Mouse (Mus musculus) gastrocnemius, postnatal 36 days (tissue): ENCODE data around the gene Olfr1391. TPM values are rescaled to one million over a fixed set of nuclear protein-coding genes. Genes with fewer than 3 reads are reported as not detected.
"Not testable (repeated sequence)": the region's sequence is repeated elsewhere in the genome, so short reads cannot be mapped to it uniquely, and the experiment has no call there.

Source experiments
- DNase-seq, 2 experiments: peaks; one replicate each; pipeline ENCODE4 v3.0.0; 2022
- intact Hi-C: fragments of 180-260 bp; cut with DNase I; formaldehyde crosslinking; loops from one replicate; pipeline ENCODE4 v1.15.1; 2025
- long read RNA-seq, 2 experiments: library from polyadenylated mRNA; stranded (forward); transcript quantifications; one replicate each; pipeline ENCODE4 v2.0.0; 2021
- total RNA-seq, 2 experiments: library from RNA; stranded (reverse); gene quantifications; 2 replicates each; pipeline ENCODE4 v1.2.3; 2021

Olfr1391 gene
- total RNA-seq, result not detected
- long read RNA-seq, experiment 1, result 0 reads
- long read RNA-seq, experiment 2, result 0 reads

GRCm38 (mm10) chr11:49322442-49322841 lies at the start of gene Olfr1391:
TSS of gene Olfr1391 (plus strand) at chr11:49322742.
- no peak for DNase-seq
- intact Hi-C loops, result no loop called here

GRCm38 (mm10) chr11:49273834-49274519 lies 48.6 kb upstream of the Olfr1391 start:
- intact Hi-C loops, result loop anchor here (2.0 kb wide), 1 partner anchor 87 kb away; the partner anchor contains the start of gene Btnl9
- no peak for DNase-seq

GRCm38 (mm10) chr11:49278222-49278621 lies 44.3 kb upstream of the Olfr1391 start, which contains the start of gene Olfr1393:
TSS of gene Olfr1393 (plus strand) at chr11:49278304.
- intact Hi-C loops, result no loop called here
- DNase-seq, result no peak

GRCm38 (mm10) chr11:49284982-49285381 lies 37.6 kb upstream of the Olfr1391 start, which contains the start of gene Olfr1392:
TSS of gene Olfr1392 (plus strand) at chr11:49285282.
- DNase-seq, intact Hi-C loops: not testable (repeated sequence)

- intact Hi-C loops, result no loop called here
- no peak for DNase-seq
Observed at GRCm38 (mm10) chr11:49287251-49287650, 35.3 kb upstream of the Olfr1391 start.

GRCm38 (mm10) chr11:49292777-49293176 lies 29.8 kb upstream of the Olfr1391 start:
- intact Hi-C loops, result no loop called here
- no peak for DNase-seq

- no peak for DNase-seq
- intact Hi-C loops, result no loop called here
Observed at GRCm38 (mm10) chr11:49304441-49304840, 18.1 kb upstream of the Olfr1391 start, which contains the start of gene Olfr10. TSS of gene Olfr10 (plus strand) at chr11:49304741.

- intact Hi-C loops, DNase-seq: not testable (repeated sequence)
Observed at GRCm38 (mm10) chr11:49308547-49308946, 14.0 kb upstream of the Olfr1391 start.

GRCm38 (mm10) chr11:49326726-49327125 lies 4.2 kb downstream of the Olfr1391 start:
- DNase-seq, result no peak
- intact Hi-C loops, result no loop called here

- no peak for DNase-seq
- intact Hi-C loops, result loop anchor here (10.0 kb wide), 1 partner anchor 55 kb away; no protein-coding TSS in a partner anchor
Observed at GRCm38 (mm10) chr11:49329686-49330085, 7.1 kb downstream of the Olfr1391 start.

GRCm38 (mm10) chr11:49334888-49335287 lies 12.3 kb downstream of the Olfr1391 start, which contains the start of gene Olfr1390:
TSS of gene Olfr1390 (plus strand) at chr11:49335188.
- intact Hi-C loops, result loop anchor here (10.0 kb wide), 1 partner anchor 50 kb away; no protein-coding TSS in a partner anchor
- no peak for DNase-seq

GRCm38 (mm10) chr11:49337150-49337832 lies 14.7 kb downstream of the Olfr1391 start:
- intact Hi-C loops, result loop anchor here (10.0 kb wide), 1 partner anchor 48 kb away; no protein-coding TSS in a partner anchor

More at GRCm38 (mm10) chr11:49337150-49337832, 14.7 kb downstream of the Olfr1391 start:
- DNase-seq, result no peak

Other genes starting within 250 kb of the Olfr1391 start
- gene Ifi47, start 246.2 kb upstream of the Olfr1391 start, total RNA-seq, result under 1 TPM; 0.59 to 0.64 TPM
- not detected for gene Olfr1396, start 207.9 kb upstream of the Olfr1391 start, total RNA-seq
- not detected for gene Olfr1395, start 180.5 kb upstream of the Olfr1391 start, total RNA-seq
- gene Olfr1394, start 168.4 kb upstream of the Olfr1391 start, total RNA-seq, result not detected
- gene Btnl9, start 135.6 kb upstream of the Olfr1391 start, total RNA-seq, result 1 to 10 TPM; 2.1 to 4.3 TPM
- 10 to 100 TPM; 17.2 to 20.9 TPM for gene Zfp62, start 119.5 kb upstream of the Olfr1391 start, total RNA-seq
- gene Mgat1, start 78.6 kb upstream of the Olfr1391 start, total RNA-seq, result 10 to 100 TPM; 41.3 to 41.5 TPM
- gene Olfr1393, start 44.4 kb upstream of the Olfr1391 start, total RNA-seq, result not detected
- gene Olfr1392, start 37.5 kb upstream of the Olfr1391 start, total RNA-seq, result not detected
- gene Olfr10, start 18.0 kb upstream of the Olfr1391 start, total RNA-seq, result not detected
- gene Olfr1390, start 12.4 kb downstream of the Olfr1391 start, total RNA-seq, result not detected
- gene Olfr1389, start 100.3 kb downstream of the Olfr1391 start, total RNA-seq, result not detected
- gene Olfr1388, start 113.9 kb downstream of the Olfr1391 start, total RNA-seq, result under 1 TPM in 1 of 2 experiments, not detected in 1; 0.08 TPM
- not detected for gene Olfr1387, start 132.6 kb downstream of the Olfr1391 start, total RNA-seq
- not detected for gene Olfr1386, start 142.3 kb downstream of the Olfr1391 start, total RNA-seq
- not detected for gene Olfr1385, start 166.3 kb downstream of the Olfr1391 start, total RNA-seq
- not detected for gene Olfr1384, start 184.0 kb downstream of the Olfr1391 start, total RNA-seq
- under 1 TPM in 1 of 2 experiments, not detected in 1; 0.32 TPM for gene Olfr1383, start 196.9 kb downstream of the Olfr1391 start, total RNA-seq
- not detected for gene Olfr1382, start 205.5 kb downstream of the Olfr1391 start, total RNA-seq
- not detected for gene Olfr1381, start 220.7 kb downstream of the Olfr1391 start, total RNA-seq
- not detected for gene Olfr1380, start 234.1 kb downstream of the Olfr1391 start, total RNA-seq